Mouse (Mus musculus): ENCODE measurements around the gene Olfr411. TPM values are rescaled to one million over a fixed set of nuclear protein-coding genes. Genes with fewer than 3 reads are reported as not detected.

The Olfr411 gene
- polyA plus RNA-seq (2015; fragmentation: Nextera tagmentation; extraction: Ambion mirVana): not detected in 2 replicates

DNA sequence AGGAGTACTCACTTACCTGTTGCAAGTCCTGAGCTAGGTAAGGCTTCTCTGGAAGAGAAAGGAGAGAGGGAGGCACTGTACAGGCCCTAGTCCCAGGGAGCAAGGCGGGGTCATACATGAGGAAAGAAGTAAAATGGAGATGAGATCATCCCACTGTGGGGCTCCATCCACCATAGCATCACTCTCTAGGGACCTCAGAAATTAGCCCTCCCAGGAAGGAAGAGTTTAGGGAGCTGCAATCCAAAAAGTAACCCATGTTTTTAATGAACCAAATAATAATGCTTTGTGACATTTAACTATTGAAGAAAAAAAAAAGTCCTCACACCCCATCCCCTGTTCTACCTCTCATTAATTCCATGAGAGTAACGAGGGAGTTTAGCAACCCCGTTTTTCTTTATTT is at the start of gene Olfr411:
Gene Olfr411, minus strand, starts transcription at position 101 of the 400 bp plus-strand sequence.
- Histone ChIP-seq H3K4me2 (no peak within 1 kb of the TSS), H3K4me3 (no peak within 1 kb of the TSS), H3K9me3 (no peaks in the 10 kb centered on the region), H3K9ac (no peak within 1 kb of the TSS), H3K36me3 (no peaks in the 10 kb centered on the region), H3K27me3 (no peaks in the 10 kb centered on the region), H3K4me1 (replicated peaks) (no peaks in the 10 kb centered on the region), H3K27ac (replicated peaks) (no peak within 1 kb of the TSS)
- ATAC-seq (ENCODE audit: low read depth): no peak
- WGBS: 89% methylated on average over 3 of the region's 3 CpGs

DNA sequence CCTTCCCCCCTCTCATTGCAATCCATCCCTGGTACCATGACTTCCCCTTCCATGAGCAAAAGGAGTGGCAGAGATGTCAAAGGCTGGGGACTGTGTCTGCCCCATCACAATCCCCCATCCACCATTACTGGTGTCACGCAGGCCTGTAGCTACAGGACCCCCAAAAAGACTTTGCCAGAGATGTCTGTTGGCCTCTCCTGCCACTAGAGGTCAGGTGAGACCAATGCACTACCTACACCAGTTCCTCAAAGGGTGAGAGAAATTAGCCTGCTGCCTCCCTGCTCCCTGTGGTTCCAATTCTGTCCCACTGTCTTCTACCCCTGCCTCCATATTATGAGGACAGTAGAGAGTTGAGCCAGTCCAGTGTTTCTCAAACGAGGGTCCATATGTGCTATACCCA is 49.7 kb upstream of the Olfr411 start:
- 54% methylated on average over 2 of the region's 2 CpGs for WGBS
- Histone ChIP-seq H3K36me3 (peaks cover 19% of the 10 kb centered on the region; the same call in 1 of the 2 replicates), H3K9ac (no peak overlapping the region), H3K4me1 (replicated peaks) (0 out of 2 replicates have a peak, but pooled peaks cover 5% of the 10 kb centered on the region), H3K4me3 (no peak overlapping the region), H3K9me3 (no peaks in the 10 kb centered on the region), H3K27me3 (no peaks in the 10 kb centered on the region), H3K4me2 (no peak overlapping the region), H3K27ac (replicated peaks) (no peak overlapping the region)
- ATAC-seq (ENCODE audit: low read depth): peak; percentile 32; the same call in 1 of the 2 replicates

- no peak for ATAC-seq (ENCODE audit: low read depth)
- Histone ChIP-seq H3K9ac (no peak overlapping the region), H3K4me3 (no peak overlapping the region), H3K9me3 (no peaks in the 10 kb centered on the region), H3K36me3 (peaks cover 22% of the 10 kb centered on the region; the same call in 1 of the 2 replicates), H3K4me2 (no peak overlapping the region), H3K27me3 (no peaks in the 10 kb centered on the region), H3K27ac (replicated peaks) (no peak overlapping the region), H3K4me1 (replicated peaks) (peaks cover 18% of the 10 kb centered on the region)
- 86% methylated on average over 18 of the region's 18 CpGs for WGBS
Measured at GRCm38 (mm10) chr11:74395583-74395982, 43.1 kb upstream of the Olfr411 start.

- no peak overlapping the region for H3K9ac ChIP-seq
- H3K27ac ChIP-seq (replicated peaks): peak overlapping the region; percentile 33; the same call in 1 of the 2 replicates
- H3K27me3 ChIP-seq: no peaks in the 10 kb centered on the region
- H3K4me1 ChIP-seq (replicated peaks): peaks cover 14% of the 10 kb centered on the region
- no peak overlapping the region for H3K4me2 ChIP-seq
- ATAC-seq (ENCODE audit: low read depth): peak; percentile 72
- no peaks in the 10 kb centered on the region for H3K9me3 ChIP-seq
- H3K36me3 ChIP-seq: peaks cover 23% of the 10 kb centered on the region; the same call in 1 of the 2 replicates
- no peak overlapping the region for H3K4me3 ChIP-seq
- 48% methylated on average over 5 of the region's 5 CpGs for WGBS
Measured at GRCm38 (mm10) chr11:74393489-74393888, 41.0 kb upstream of the Olfr411 start.

DNA sequence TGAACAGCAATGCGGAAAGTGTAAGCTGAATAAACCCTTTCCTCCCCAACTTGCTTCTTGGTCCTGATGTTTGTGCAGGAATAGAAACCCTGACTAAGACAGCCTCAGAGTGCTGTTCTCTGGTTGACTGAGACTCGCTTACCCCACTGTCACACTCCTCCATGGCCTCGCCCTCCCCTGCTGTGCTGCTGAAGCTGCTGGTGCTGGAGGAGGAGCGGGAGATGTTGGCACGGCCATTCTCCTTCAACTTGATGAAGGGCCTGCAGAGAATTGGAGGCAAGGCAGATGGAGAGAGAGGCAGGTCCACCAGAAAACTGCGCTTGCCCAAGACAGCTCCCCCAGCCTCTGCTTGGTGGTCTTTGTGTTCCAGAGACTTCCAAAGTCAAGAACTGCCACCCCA is 40.5 kb upstream of the Olfr411 start:
- WGBS: 72% methylated on average over 6 of the region's 6 CpGs
- Histone ChIP-seq H3K4me2 (no peak overlapping the region), H3K27ac (replicated peaks) (no peak overlapping the region), H3K4me3 (no peak overlapping the region), H3K36me3 (peaks cover 29% of the 10 kb centered on the region; the same call in 1 of the 2 replicates), H3K27me3 (no peaks in the 10 kb centered on the region), H3K9me3 (no peaks in the 10 kb centered on the region), H3K4me1 (replicated peaks) (peaks cover 14% of the 10 kb centered on the region), H3K9ac (no peak overlapping the region)
- ATAC-seq (ENCODE audit: low read depth): no peak

DNA sequence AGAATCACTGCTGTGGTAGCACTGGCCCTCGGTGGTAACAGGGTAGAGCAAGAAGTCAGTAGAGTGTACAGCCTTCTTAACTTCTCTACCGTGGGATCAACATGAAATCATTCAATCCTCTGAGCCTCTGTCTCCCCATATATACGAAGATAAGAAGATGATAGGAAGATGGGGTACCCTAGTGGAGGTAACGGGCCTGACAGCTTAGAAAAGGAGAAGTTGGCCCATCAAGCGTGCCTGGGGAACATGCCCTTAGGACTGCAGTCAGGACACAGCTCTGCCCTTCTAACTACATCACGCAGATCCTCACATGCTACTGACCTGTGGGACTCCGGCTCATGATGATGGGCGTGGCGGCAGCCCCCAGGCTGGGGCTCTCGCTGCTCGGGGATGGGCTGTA is 39.4 kb upstream of the Olfr411 start:
- Histone ChIP-seq H3K36me3 (peaks cover 32% of the 10 kb centered on the region), H3K4me3 (no peak overlapping the region), H3K4me2 (no peak overlapping the region), H3K27me3 (no peaks in the 10 kb centered on the region), H3K4me1 (replicated peaks) (peaks cover 14% of the 10 kb centered on the region), H3K9me3 (no peaks in the 10 kb centered on the region), H3K27ac (replicated peaks) (no peak overlapping the region), H3K9ac (no peak overlapping the region)
- no peak for ATAC-seq (ENCODE audit: low read depth)
- WGBS: 92% methylated on average over 11 of the region's 11 CpGs

DNA sequence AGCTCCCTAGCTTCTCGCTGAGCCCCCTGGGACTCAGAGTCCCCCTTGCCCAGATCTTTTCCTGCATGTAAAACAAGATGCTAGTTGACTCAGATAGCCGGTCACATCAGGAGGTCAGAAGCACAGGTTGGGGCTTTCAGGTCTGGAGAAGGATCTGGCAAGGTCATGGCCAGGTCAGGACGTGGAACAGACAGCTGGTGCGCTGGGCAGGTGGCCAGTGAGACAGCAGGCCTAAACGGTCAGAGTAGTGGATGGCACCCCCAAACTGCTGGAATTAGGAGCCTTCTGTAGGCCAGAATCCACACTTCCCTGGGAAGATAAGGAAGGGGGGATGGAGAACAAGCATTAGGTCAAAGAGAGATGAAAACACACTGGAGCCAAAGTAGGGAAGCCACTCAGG is 34.8 kb upstream of the Olfr411 start:
- Histone ChIP-seq H3K27ac (replicated peaks) (no peak overlapping the region), H3K9ac (no peak overlapping the region), H3K9me3 (no peaks in the 10 kb centered on the region), H3K4me1 (replicated peaks) (no peaks in the 10 kb centered on the region), H3K4me2 (no peak overlapping the region), H3K27me3 (no peaks in the 10 kb centered on the region), H3K4me3 (no peak overlapping the region), H3K36me3 (peaks cover 30% of the 10 kb centered on the region)
- no peak for ATAC-seq (ENCODE audit: low read depth)
- WGBS: 82% methylated on average over 5 of the region's 5 CpGs

DNA sequence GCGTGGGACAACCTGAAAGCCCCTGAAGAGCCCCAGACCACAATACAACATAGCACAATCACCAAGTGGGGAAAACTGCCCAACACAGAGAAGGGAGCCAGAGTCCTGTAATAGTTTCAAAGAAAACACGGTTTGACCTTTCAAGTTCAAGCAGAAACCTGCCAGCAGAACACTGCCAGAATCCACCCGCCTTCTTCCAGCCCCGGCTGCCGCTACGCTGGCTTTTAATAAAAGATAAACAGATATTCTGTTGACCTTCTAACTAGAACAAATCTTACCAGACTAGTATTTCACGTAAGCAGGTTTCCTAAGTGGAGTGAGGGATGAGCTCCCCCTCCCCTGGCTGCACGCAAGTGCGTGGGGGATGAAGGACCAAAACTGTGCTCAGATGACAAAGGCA is 33.2 kb upstream of the Olfr411 start:
- no peaks in the 10 kb centered on the region for H3K27me3 ChIP-seq
- H3K4me2 ChIP-seq: no peak overlapping the region
- peaks cover 24% of the 10 kb centered on the region for H3K36me3 ChIP-seq
- H3K9me3 ChIP-seq: no peaks in the 10 kb centered on the region
- ATAC-seq (ENCODE audit: low read depth): no peak
- 87% methylated on average over 9 of the region's 9 CpGs for WGBS
- no peak overlapping the region for H3K27ac ChIP-seq (replicated peaks)
- no peaks in the 10 kb centered on the region for H3K4me1 ChIP-seq (replicated peaks)
- no peak overlapping the region for H3K9ac ChIP-seq
- no peak overlapping the region for H3K4me3 ChIP-seq

GRCm38 (mm10) chr11:74379166-74379873 is 26.9 kb upstream of the Olfr411 start:
- H3K27ac ChIP-seq (replicated peaks): no peak overlapping the region
- no peak overlapping the region for H3K4me2 ChIP-seq
- 61% methylated on average over 4 of the region's 4 CpGs for WGBS
- no peak for ATAC-seq (ENCODE audit: low read depth)
- H3K4me1 ChIP-seq (replicated peaks): peaks cover 7% of the 10 kb centered on the region
- H3K36me3 ChIP-seq: 0 out of 2 replicates have a peak, but pooled peaks cover 2% of the 10 kb centered on the region
- no peaks in the 10 kb centered on the region for H3K9me3 ChIP-seq
- 0 out of 2 replicates have a peak, but pooled peaks cover 3% of the 10 kb centered on the region for H3K27me3 ChIP-seq
- H3K4me3 ChIP-seq: no peak overlapping the region
- no peak overlapping the region for H3K9ac ChIP-seq

DNA sequence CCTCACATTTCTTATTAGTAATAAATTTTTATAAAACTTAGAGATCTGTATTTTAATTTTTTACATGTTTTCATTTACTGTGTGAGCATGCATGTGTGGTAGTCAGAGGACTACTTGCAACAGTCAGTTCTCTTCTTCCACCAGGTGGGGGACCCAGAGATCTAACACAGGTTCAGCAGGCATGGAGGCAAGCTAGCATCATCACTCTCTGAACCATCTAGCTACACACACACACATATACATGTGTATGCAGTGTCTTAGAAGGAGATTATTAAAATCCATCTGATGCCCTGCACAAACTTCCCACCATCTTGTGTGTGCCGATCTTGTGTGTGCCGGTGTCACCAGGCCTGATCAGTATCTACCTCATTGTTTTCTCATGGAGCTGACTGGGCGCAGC is 24.4 kb upstream of the Olfr411 start:
- H3K4me3 ChIP-seq: no peak overlapping the region
- 84% methylated on average over 3 of the region's 3 CpGs for WGBS
- no peak overlapping the region for H3K27ac ChIP-seq (replicated peaks)
- H3K4me2 ChIP-seq: no peak overlapping the region
- H3K9ac ChIP-seq: no peak overlapping the region; the same call in 1 of the 2 replicates
- H3K36me3 ChIP-seq: no peaks in the 10 kb centered on the region
- peaks cover 7% of the 10 kb centered on the region for H3K4me1 ChIP-seq (replicated peaks)
- no peaks in the 10 kb centered on the region for H3K9me3 ChIP-seq
- peak; percentile 82 for ATAC-seq (ENCODE audit: low read depth)
- H3K27me3 ChIP-seq: 0 out of 2 replicates have a peak, but pooled peaks cover 3% of the 10 kb centered on the region

DNA sequence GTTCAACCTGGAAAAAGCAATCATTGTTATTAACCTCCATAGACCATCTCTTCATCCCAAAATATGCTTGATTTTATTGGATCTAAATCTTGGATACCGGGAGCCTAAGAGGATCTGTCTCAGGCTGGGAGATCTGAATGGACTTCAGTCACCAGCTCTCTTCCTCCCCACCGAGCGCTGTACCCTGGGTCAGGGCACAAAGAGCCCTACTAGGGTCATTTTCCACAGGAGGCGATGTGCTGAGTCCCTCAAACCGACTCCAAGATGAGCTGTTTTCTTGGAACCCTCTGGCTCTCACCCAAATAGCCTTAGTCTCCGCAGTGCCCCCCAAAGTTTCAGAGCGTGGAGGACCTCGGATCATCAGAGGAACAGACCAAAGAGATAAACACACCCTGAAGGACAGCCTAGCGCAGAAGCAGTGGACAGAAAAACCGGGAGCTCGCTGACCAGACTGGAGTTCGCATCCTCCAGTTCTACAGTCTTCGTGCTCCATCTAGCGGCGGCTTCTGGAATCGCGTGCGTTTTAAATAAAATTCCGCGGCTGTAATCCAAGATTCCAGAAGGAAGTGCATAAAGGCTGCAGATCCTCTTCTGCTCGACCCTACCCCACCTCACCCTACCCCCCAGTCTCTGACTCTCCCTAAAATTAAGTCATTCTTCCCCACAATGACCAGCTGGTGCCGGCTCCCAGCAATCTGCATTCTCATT is 19.1 kb upstream of the Olfr411 start:
- Histone ChIP-seq H3K36me3 (no peaks in the 10 kb centered on the region), H3K27me3 (peaks cover 14% of the 10 kb centered on the region), H3K27ac (replicated peaks) (no peak overlapping the region), H3K4me2 (no peak overlapping the region), H3K9me3 (no peaks in the 10 kb centered on the region), H3K4me1 (replicated peaks) (no peaks in the 10 kb centered on the region), H3K4me3 (no peak overlapping the region), H3K9ac (no peak overlapping the region)
- 14% methylated on average over 22 of the region's 22 CpGs for WGBS
- peak; percentile 80 for ATAC-seq (ENCODE audit: low read depth)

DNA sequence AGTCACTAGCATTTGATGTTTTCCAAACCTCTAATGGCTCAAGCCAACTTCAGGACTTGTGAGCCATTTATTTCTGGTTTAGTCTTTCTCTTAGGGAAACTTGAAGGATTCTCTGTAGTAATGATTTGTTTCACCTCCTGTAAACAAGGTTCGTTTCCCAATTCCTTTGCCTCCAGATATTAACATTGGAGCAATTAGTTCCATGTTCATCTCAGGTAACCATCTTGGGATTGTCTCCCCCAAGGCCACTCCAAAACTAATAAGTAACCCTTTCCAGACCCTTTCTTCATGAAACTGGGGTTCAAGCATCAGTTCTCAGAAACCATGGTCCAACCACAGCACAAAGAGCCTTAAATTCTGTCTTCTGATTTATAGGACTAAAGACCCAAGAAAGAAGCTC is 9.3 kb upstream of the Olfr411 start, which contains the start of gene Olfr412:
Gene Olfr412, plus strand, starts transcription at position 301 of the 400 bp plus-strand sequence.
- Histone ChIP-seq H3K4me1 (replicated peaks) (no peaks in the 10 kb centered on the region), H3K9me3 (peaks cover 3% of the 10 kb centered on the region; the same call in 1 of the 2 replicates), H3K4me2 (no peak within 1 kb of the TSS), H3K27me3 (no peaks in the 10 kb centered on the region), H3K9ac (no peak within 1 kb of the TSS), H3K27ac (replicated peaks) (no peak within 1 kb of the TSS), H3K4me3 (no peak within 1 kb of the TSS), H3K36me3 (no peaks in the 10 kb centered on the region)
- 75% methylated on average over 1 of the region's 1 CpGs for WGBS
- no peak for ATAC-seq (ENCODE audit: low read depth)

Measured in neural tube, embryonic 13.5 days (tissue).